Mouse (Mus musculus): ENCODE data around the gene Creb3l2. TPM values are rescaled to one million over a fixed set of nuclear protein-coding genes. Genes with fewer than 3 reads are reported as not detected.

Gene Creb3l2
- total RNA-seq, 2 experiments from 2014 or later: 3.0 to 8.0 TPM

DNA sequence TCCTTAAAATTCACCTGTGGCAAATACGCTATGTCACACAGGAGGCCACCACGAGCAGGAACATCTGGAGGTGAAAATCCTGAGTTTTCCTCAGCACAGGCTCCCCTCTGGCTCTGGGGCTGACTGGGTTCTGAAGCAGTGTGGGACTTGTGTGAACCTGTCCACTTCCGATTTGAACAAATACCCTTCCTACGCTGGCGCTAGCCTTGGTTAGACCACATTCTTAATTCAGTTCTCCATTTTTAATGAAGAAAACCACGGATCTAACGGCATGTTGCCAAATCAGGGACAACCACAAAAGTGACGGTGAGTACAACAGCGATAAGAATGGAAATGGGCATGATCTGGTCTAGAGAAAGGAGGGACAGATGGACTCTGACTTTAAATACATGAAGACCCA lies 157.1 kb downstream of the Creb3l2 start:
- peak; percentile 41 for ATAC-seq (ENCODE audit: poor library complexity, severe bottlenecking)

DNA sequence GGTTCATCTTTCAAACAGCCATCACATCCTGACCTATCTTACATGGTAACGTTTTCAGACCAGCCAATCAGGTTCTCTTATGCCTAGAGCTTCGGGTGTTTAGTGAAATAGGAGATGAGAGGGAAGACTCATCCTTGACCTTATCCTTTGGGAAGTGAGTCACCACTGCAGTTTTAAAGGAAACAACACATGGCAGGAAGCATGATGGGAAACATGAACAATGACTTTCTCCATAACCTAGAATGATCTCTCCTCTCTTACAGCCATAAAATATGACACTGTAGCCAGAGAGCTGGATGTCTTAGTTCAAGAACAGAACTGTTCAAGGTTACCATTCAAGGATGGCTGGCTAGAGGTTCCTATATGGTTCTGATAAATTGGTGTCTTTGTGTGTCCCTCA lies 158.6 kb downstream of the Creb3l2 start:
- ATAC-seq (ENCODE audit: poor library complexity, severe bottlenecking): no peak

DNA sequence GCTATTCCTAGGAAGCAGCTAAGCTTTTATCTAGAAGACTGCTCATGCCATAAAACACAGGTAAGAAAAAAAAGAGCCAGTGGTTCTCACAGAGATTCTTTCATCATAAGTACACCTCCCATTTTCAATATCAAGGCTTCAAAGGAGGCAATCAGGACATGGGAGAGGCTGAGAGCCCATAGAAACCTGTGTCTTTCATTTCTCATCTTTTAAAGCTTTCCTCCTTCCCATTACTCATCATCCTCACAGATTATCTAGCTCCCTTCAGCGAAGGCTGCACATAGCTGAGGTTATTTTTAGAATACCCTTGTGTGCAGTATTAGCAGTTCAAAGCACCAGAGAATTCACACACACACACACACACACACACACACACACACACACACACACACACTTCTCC lies 159.3 kb downstream of the Creb3l2 start:
- no peak for ATAC-seq (ENCODE audit: poor library complexity, severe bottlenecking)

Other genes starting within 250 kb of the Creb3l2 start
- gene Dgki, start 142.0 kb downstream of the Creb3l2 start, total RNA-seq (2015): 0.11 TPM in 1 of 2 replicates, not detected in the other
- gene Dgki, start 142.0 kb downstream of the Creb3l2 start, total RNA-seq (2017): not detected in 2 replicates
- not detected in 2 replicates for gene Akr1d1, start 88.0 kb upstream of the Creb3l2 start, total RNA-seq (2015)
- not detected in 2 replicates for gene Akr1d1, start 88.0 kb upstream of the Creb3l2 start, total RNA-seq (2017)

Data from megakaryocyte, adult 5-6 weeks (primary cell).